27 mouse cellular contexts compared by ENCODE assay signal in genomic region chr3:66490696-66491357, GRCm38 (mm10).
DNase-seq lines count a peak whose midpoint lies in the region; ATAC-seq and TF ChIP-seq lines count a peak whose summit lies in the region.
"Had no signal": no experiment of that assay in that cellular context is flagged by ENCODE, and none has a peak within 500 bp of the region (broad histone marks: within the 10 kb centered on the region; RNA-seq: fewer than 3 reads in every experiment).

No protein-coding gene starts in this region.

- H3K27ac ChIP-seq in hindbrain, embryonic 10.5 days, result peak overlapping the region; percentile 35; the same call in 1 of the 2 replicates
- H3K27ac ChIP-seq in hindbrain, embryonic 13.5 days, result no peak overlapping the region
- no peak overlapping the region for H3K27ac ChIP-seq in kidney, postnatal 0 days
- H3K27ac ChIP-seq: embryonic facial prominence, embryonic 10.5 days; intestine, embryonic 15.5 days; limb, embryonic 13.5 days; liver, embryonic 12.5 days; neural tube, embryonic 13.5 days had no signal

- no peaks in the 10 kb centered on the region for H3K9me3 ChIP-seq in hindbrain, embryonic 10.5 days
- no peaks in the 10 kb centered on the region for H3K9me3 ChIP-seq in hindbrain, embryonic 13.5 days
- H3K9me3 ChIP-seq in kidney, postnatal 0 days (replicated peaks; ENCODE audit: low read length), result no peaks in the 10 kb centered on the region
- H3K9me3 ChIP-seq: embryonic facial prominence, embryonic 10.5 days; G1E; intestine, embryonic 15.5 days; limb, embryonic 13.5 days; liver, embryonic 12.5 days; neural tube, embryonic 13.5 days had no signal

- H3K4me1 ChIP-seq in hindbrain, embryonic 10.5 days (replicated peaks), result peaks cover 10% of the 10 kb centered on the region
- peaks cover 6% of the 10 kb centered on the region; the same call in 1 of the 2 replicates for H3K4me1 ChIP-seq in hindbrain, embryonic 13.5 days (replicated peaks)
- H3K4me1 ChIP-seq in kidney, postnatal 0 days (replicated peaks; ENCODE audit: insufficient read depth, low read length), result no peaks in the 10 kb centered on the region
- H3K4me1 ChIP-seq: intestine, embryonic 15.5 days had no signal

- no peak overlapping the region for H3K4me2 ChIP-seq in hindbrain, embryonic 13.5 days
- H3K4me2 ChIP-seq in kidney, postnatal 0 days (ENCODE audit: low read length), result no peak overlapping the region
- H3K4me2 ChIP-seq: heart, embryonic 11.5 days; intestine, embryonic 15.5 days; limb, embryonic 13.5 days; liver, embryonic 12.5 days; neural tube, embryonic 13.5 days had no signal

- no peak for TF ChIP-seq CTCF in kidney, postnatal 0 days (IDR thresholded peaks at IDR 0.05; ENCODE audit: low read depth)

- WGBS in hindbrain, embryonic 10.5 days, result 27% methylated on average over 6 of the region's 6 CpGs
- WGBS in hindbrain, embryonic 13.5 days, result 5% methylated on average over 6 of the region's 6 CpGs
- 20% methylated on average over 6 of the region's 6 CpGs for WGBS in kidney, postnatal 0 days

- no peak overlapping the region for H3K4me3 ChIP-seq in hindbrain, embryonic 10.5 days
- H3K4me3 ChIP-seq in hindbrain, embryonic 13.5 days, result no peak overlapping the region
- no peak overlapping the region for H3K4me3 ChIP-seq in kidney, postnatal 0 days (replicated peaks; ENCODE audit: low read depth, low read length)
- H3K4me3 ChIP-seq: embryonic facial prominence, embryonic 10.5 days; intestine, embryonic 15.5 days; limb, embryonic 13.5 days; liver, embryonic 12.5 days; neural tube, embryonic 13.5 days had no signal

- H3K27me3 ChIP-seq in hindbrain, embryonic 10.5 days (ENCODE audit: insufficient read depth, poor library complexity, severe bottlenecking), result no peaks in the 10 kb centered on the region
- no peaks in the 10 kb centered on the region for H3K27me3 ChIP-seq in hindbrain, embryonic 13.5 days
- no peaks in the 10 kb centered on the region for H3K27me3 ChIP-seq in kidney, postnatal 0 days (ENCODE audit: insufficient read depth, low read length)
- H3K27me3 ChIP-seq: CH12.LX; intestine, embryonic 15.5 days; limb, embryonic 13.5 days; liver, embryonic 12.5 days; neural tube, embryonic 13.5 days had no signal

- no peak overlapping the region for H3K9ac ChIP-seq in hindbrain, embryonic 13.5 days
- H3K9ac ChIP-seq in kidney, postnatal 0 days (ENCODE audit: low read depth, low read length), result no peak overlapping the region
- H3K9ac ChIP-seq: intestine, embryonic 15.5 days; limb, embryonic 13.5 days; liver, embryonic 12.5 days; neural tube, embryonic 13.5 days had no signal

- DNase-seq in hindbrain, embryonic 10.5 days (ENCODE audit: low spot score), result peak; percentile 21
- peak; percentile 24 for DNase-seq in kidney, postnatal 0 days (ENCODE audit: low spot score)
- DNase-seq in kidney, postnatal 25 days, result no peak
- DNase-seq in R1 (ENCODE audit: low read depth, low spot score), result peak; percentile 9
- DNase-seq in embryo, embryonic 11 days, result peak; percentile 31
- no peak for DNase-seq in adrenal gland, postnatal 4 days (ENCODE audit: low spot score in 2 of 2)
- DNase-seq: adrenal gland, adult 2 months; B cell, adult 2 months; cerebellum, adult 2 months; cerebellum, postnatal 25 days; kidney, postnatal 14 days; lung, adult 18-20 months; lung, postnatal 10 days; right cerebral cortex, adult 18-20 months; right cerebral cortex, postnatal 4 days; thymus, postnatal 14 days had no signal

- H3K36me3 ChIP-seq in hindbrain, embryonic 10.5 days, result no peaks in the 10 kb centered on the region
- no peaks in the 10 kb centered on the region for H3K36me3 ChIP-seq in hindbrain, embryonic 13.5 days
- no peaks in the 10 kb centered on the region for H3K36me3 ChIP-seq in kidney, postnatal 0 days (ENCODE audit: insufficient read depth, low read length)
- H3K36me3 ChIP-seq: embryonic facial prominence, embryonic 10.5 days; G1E; intestine, embryonic 15.5 days; limb, embryonic 13.5 days; liver, embryonic 12.5 days; neural tube, embryonic 13.5 days had no signal

- no peak for ATAC-seq in hindbrain, embryonic 13.5 days (ENCODE audit: low FRiP score)
- no peak for ATAC-seq in kidney, postnatal 0 days (replicated peaks; ENCODE audit: low FRiP score, low read depth)
- ATAC-seq in megakaryocyte progenitor cell, adult 5-6 weeks (replicated peaks; ENCODE audit: poor library complexity), result no peak
- ATAC-seq: intestine, embryonic 15.5 days; liver, embryonic 12.5 days; Patski had no signal

Comparison
In these comparisons a context has a peak if more than half of its experiments do, and no peak if none do; other contexts are left out.
1. DNase-seq: peak in hindbrain, embryonic 10.5 days (single experiment), kidney, postnatal 0 days (single experiment), R1 (single experiment) and embryo, embryonic 11 days (single experiment); none in kidney, postnatal 25 days (0 of 2) and adrenal gland, postnatal 4 days (0 of 2).